Mouse (Mus musculus): ENCODE measurements around the gene Ppil3.
A peak's percentile ranks its signal among the peaks of the same experiment; 100 is the strongest.

The Ppil3 gene

DNA sequence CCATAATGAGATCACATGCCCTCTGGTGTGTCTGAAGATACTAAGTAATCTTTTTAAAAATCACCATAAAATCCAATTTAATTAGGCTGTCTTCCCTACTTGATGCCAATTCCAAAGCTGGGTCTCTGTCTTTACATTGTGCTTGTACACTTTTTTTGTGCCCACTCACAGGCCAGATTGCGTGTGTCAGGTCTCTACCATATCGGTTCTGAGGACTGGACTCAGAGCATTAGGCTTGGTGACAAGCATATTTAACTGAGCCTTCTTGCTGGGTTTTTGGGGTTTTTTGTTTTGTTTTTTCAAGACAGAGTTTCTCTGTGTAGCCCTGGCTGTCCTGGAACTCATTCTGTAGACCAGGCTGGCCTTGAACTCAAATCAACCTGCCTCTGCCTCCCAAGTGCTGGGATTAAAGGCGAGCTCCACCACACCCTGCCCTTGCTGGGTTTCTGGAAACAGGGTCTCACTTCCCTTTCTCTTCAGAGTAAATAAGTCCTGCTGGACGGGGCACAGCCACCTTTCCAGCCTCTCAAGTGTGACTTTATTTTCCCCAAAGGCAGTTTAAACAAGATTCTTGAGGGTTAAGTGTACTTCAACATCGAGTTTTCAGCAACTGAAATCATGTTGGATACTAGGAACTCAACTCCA lies 35.6 kb downstream of the Ppil3 start:
- no peak for DNase-seq (ENCODE audit: low spot score)

DNA sequence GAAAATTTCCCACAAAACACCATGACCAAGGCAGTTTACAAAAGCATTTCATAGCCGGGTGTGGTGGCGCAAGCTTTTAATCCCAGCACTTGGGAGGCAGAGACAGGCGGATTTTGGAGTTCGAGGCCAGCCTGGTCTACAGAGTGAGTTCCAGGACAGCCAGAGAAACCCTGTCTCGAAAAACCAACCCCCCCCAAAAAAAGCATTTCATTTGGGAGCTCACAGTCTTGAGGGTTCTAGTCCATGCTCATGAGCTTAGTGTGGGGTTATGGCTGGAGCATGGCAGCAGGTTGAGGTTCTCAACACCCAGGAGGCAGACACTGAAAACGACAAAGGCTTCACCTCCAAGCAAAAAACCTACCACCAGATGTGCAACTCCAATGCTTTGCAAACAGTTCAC lies 37.1 kb downstream of the Ppil3 start:
- no peak for DNase-seq (ENCODE audit: low spot score)

DNA sequence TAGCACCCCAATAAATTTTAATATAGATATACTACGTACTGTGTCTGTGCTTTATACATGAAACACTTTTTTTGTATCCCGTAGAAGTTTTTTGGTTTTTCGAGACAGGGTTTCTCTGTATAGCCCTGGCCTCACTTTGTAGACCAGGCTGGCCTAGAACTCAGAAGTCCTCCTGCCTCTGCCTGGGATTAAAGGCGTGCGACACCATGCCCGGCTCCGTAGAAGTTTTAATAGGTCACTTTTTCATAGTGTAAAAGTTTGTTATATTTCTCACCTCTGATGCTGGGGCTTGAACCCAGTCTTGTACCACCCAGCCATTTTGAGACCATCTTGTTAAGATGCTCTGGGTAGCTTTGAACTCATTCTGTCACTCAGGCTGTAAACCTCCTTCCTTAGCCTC lies 38.0 kb downstream of the Ppil3 start:
- DNase-seq (ENCODE audit: low spot score), result no peak

DNA sequence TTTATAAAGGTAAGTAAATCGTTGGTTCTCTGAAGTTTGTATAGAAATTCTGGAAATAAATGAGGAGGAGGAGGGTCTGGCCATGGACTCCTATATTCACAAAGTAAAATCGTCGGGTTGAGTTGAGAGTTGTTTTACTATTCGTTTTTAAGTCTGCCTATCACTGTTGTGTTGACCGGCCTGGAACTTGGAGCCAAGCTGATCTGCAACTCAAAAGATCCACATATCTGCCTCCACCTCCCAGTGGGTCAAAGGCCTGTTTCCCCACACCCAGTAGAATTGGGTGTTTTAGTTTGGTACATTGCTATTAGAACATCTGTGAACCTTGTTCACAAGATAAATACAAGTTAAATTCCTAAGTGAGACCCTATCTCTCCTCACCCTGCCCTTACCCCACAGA lies 41.5 kb downstream of the Ppil3 start:
- DNase-seq (ENCODE audit: low spot score), result no peak

DNA sequence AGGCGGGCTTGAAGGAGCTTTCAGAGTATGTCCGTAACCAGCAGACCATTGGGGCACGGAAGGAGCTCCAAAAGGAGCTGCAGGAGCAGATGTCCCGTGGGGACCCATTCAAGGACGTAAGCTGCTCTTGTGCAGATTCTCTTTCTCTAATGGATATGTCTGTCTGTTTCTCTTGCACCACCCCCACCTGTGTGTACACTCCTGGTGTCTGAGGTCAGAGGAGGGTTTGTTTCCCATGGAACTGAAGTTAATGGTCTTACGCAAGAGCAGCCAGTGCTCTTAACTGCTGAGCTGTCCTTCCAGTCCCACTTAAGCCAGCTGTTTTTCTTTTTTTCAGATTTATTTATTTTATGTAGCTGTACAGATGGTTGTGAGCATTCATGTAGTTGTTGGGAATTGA lies 43.9 kb downstream of the Ppil3 start:
- DNase-seq (ENCODE audit: low spot score), result no peak

DNA sequence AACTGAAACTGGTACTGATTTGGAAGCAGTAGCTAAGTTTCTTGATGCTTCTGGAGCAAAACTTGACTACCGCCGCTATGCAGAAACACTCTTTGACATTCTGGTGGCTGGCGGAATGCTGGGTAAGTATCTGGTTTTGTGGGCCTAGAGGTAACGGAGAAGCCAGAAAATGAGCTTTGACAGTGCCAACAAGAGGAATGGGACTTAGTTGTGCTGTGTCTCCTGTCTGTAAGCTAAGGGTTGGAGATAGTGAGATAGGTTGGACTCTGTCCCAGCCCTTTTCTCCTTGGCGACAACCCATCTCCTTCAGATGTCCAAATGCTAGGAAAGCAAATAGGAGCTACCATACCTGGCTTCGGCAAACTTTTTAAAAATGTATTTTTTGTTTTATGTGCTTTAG lies 47.6 kb downstream of the Ppil3 start:
- DNase-seq (ENCODE audit: low spot score), result no peak

DNA sequence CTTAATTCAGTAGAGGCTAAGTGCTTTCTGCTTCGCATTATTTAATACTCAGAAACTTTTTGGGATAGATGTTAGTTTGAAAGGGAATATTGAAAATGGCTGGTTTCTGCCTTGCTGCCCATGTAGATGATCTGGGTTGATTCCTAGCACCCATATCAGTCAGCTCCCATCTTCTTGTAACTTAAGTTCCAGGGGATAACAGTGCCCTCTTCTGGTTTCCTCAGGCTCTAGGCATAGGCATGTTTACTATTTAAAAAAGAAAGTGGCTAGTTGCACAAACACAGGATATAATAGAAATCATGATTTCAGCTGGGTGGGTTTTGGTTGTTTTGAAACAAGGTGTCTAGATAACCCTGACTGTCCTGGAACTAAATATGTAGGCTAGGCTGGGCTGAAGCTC lies 49.1 kb downstream of the Ppil3 start:
- no peak for DNase-seq (ENCODE audit: low spot score)

DNA sequence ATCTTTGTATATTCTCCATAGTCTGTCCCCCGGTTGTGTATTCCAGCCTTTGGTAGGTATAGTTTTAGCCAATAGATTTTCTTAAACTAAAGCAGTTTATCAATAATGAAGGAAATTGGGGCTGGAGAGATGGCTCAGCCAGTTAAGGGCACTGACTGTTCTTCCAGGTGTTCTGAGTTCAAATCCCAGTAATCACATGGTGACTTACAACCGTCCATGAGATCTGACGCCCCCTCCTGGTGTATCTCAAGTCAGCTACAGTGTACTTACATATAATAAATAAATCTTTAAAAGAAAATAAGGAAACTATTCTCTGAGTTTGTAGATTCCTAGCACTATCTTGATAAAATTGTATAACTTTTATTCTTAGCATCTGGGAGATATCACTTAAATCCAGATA lies 49.9 kb downstream of the Ppil3 start:
- no peak for DNase-seq (ENCODE audit: low spot score)

DNA sequence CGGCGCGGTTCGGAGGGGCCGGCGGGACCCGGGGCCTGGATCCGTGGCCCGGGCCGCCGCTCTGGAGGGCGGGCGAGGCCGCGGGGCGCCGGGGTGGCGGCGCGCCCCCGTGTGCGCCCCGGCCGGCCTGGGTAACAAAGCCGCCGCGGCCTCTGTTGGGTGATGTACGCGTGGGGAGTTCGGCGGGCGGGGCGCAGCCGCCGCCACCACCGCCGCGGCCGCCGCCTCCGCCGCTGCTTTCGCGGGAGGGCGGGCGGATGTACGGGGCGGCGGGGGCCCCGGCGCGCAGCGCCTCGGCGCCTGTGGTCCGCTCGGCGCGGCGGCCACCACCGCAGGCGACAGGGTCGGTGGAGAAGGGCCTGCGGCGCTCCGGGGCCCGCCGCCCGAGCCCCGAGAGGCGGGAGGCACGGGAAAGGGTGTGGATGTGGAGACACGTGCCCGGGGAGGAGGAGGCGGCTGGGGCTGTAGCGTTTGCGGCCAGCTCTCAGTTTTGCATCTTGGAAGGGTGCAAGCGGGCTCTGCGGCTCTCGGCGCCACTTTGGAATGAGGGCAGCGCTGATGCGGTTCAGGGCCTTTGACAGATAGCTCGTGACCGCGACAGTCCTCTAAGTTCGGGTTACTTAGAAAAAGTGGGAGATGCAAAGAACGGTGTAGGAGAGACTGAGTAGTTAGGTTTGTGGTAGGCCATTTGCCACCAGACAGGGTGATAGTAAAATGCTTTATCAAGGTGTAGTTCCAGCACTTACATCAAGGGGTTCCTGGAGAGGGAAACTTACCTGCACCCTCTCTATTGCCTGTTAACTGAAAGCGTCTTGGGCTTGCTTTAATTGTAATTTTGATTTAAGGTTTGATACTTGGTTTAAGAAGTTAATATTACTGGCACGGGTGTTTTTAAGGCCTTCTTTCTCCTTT lies 51.7 kb downstream of the Ppil3 start:
- peak; percentile 53 for DNase-seq (ENCODE audit: low spot score)

DNA sequence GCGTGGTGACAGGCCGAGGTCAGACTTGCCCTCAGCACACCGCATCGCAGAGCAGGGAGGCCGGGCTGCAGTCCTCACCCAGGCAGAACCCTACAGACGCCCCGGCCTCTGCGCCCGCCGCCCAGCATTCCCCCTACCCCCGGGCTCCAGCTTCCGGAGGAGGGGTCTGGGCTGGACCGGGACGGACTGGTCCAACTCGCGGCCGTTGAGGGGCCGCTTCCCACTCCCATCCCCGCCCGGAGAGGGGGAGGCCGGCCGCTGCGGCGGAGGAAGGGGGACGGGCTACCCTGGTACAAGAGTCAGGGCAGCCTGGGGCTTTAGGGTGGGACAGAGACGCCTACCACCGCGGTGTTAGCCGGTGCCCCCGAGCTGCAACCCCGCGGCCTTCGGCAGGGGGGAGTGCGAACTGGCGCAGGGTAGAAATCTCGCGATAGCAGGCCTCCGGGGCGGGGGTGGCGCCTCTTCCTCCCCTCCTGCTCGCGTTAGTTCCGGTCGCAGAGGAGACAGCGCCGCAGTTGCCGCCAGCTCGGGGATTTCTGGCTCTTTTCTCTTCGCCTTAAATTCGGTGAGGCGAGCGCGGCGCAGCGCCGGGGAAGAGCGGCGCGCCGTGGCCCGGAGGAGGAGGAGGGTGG lies 52.5 kb downstream of the Ppil3 start, which contains the start of gene Bzw1:
Gene Bzw1 (plus strand): TSS at position 247 of the 632 bp plus-strand sequence.
- DNase-seq (ENCODE audit: low spot score), result peak; percentile 87

DNA sequence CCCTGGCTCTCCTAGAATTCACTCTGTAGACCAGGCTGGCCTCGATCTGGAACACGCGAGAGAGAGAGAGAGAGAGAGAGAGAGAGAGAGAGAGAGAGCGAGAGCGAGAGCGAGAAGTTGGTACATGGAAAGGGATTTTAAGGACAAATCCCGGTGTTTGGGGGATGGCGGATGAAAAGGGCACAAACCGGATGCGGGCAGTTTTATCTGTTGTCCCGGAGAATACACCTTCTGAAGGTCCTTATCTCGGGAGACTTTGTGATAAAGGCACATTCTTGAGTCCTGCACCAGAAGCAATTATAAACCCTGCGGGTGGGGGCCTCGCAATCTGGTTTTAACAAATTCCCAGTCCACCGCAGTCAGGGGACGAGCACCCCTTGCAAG lies 53.0 kb downstream of the Ppil3 start:
- peak; percentile 20 for DNase-seq (ENCODE audit: low spot score)

DNA sequence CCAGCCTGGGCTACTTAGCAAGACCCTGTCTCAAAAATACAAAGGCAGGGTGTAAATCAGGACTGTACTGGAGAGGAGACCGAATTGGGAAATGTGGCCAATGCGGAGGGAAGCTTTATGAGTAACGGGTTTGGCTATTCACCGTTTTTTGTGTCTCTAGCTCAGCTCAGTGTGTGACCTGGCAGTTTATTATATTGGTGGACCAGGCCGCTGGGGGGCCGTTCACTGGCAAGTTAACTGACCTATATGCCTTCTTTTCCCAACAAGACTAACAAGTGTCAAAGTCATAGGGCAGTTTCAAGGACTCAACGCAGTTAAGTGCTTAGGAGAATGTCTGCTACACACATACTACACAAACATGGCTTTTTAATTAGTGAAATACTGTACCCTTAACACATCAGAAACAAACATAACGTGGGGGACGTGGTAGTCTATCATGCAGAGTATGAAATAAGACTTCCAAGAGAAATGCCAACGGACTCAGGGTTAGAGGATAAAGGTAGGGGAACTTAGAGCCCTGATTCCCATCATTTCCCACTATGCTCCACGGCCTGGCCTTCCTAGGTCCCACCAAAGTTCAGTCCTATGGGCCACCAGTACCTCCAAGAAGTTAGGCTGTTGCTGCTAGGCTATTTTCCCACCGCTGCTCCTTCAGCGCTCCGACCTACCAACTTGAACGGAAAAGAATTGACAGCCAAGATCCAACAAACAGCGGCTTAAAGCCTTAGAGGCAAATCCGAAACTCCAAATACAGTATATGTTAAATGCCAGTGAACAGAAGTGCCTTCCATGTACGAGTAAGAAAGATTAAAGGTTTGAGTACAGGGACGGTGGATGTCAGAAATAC lies 53.6 kb downstream of the Ppil3 start:
- DNase-seq (ENCODE audit: low spot score), result peak; percentile 31

DNA sequence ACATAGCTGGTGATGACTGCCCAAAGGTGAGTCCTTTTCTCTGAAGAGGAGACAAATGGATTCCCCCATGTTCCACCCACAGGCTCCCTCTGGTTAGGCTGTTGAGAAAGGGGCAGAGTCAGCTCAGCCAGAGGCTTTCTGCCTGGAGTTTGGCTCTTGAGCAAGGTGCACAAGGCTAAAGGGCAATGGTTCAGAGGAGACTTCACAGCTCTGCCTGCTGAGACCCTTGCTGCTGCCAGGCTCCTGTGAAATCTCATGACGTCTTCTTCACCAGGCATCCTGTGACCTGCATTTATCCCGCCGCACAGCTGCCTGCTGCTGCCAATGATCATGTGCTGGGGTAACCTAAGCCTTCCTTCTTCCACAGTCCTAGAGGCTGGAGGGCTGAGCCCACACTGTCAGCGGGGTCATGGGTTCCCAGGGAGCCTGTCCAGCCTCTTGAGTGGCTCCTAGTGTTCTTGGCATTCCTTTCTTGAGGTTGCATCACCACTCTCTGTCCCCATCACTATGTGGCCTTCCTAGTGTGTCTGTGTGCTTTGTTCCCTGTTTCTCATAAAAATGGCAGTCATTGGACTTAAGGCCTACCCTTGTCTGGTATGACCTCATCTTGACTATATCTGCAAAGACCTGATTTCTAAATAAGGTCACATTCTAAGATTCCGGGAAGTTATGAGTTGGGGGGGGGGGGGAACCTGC lies 62.6 kb downstream of the Ppil3 start:
- DNase-seq (ENCODE audit: low spot score), result no peak
